Mouse (Mus musculus) forebrain, embryonic 13.5 days (tissue): ENCODE data around the gene Akr1a1. TPM values are rescaled to one million over a fixed set of nuclear protein-coding genes. Genes with fewer than 3 reads are reported as not detected.

Experiments used
- ATAC-seq: fragments of 200-750 bp; cut with Nextera tagmentation; 2 replicates; pipeline ENCODE4 v1.8.0; 2017
- H3K27ac ChIP-seq: fragments of 300-500 bp; sonication (generic); 2 replicates; pipeline ENCODE4 v1.5.1; 2015; ENCODE audit warnings: inconsistent platforms, mild to moderate bottlenecking, moderate library complexity
- H3K27me3 ChIP-seq: fragments of 300-500 bp; sonication (generic); 2 replicates; pipeline ENCODE4 v1.6.1; 2015; ENCODE audit warnings: mild to moderate bottlenecking, inconsistent platforms
- H3K36me3 ChIP-seq: fragments of 300-500 bp; sonication (generic); 2 replicates; pipeline ENCODE4 v1.6.1; 2015; ENCODE audit warnings: mild to moderate bottlenecking, inconsistent platforms; ENCODE audit not compliant: poor library complexity, severe bottlenecking
- H3K4me1 ChIP-seq: fragments of 300-500 bp; sonication (generic); 2 replicates; pipeline ENCODE4 v1.6.1; 2015; ENCODE audit warnings: inconsistent platforms
- H3K4me2 ChIP-seq: fragments of 300-500 bp; sonication (generic); 2 replicates; pipeline ENCODE4 v1.6.1; 2015; ENCODE audit warnings: inconsistent platforms, mild to moderate bottlenecking, moderate library complexity
- H3K4me3 ChIP-seq: fragments of 300-500 bp; sonication (generic); 2 replicates; pipeline ENCODE4 v1.5.1; 2015; ENCODE audit warnings: mild to moderate bottlenecking, inconsistent platforms
- H3K9ac ChIP-seq: fragments of 300-500 bp; sonication (generic); 2 replicates; pipeline ENCODE4 v1.6.1; 2015; ENCODE audit warnings: mild to moderate bottlenecking, inconsistent platforms
- H3K9me3 ChIP-seq: fragments of 300-500 bp; sonication (generic); replicated peaks from 2 replicates; pipeline ENCODE4 v1.6.1; 2016; ENCODE audit warnings: inconsistent platforms
- WGBS: fragments of 180-500 bp; shearing (Covaris S2); methylation state at CpG from one replicate; pipeline ENCODE4 v1.1.7; 2015; 5-methylcytosine and 5-hydroxymethylcytosine counted together
- polyA plus RNA-seq: library from polyadenylated mRNA; unstranded; fragments of >200 nt; fragmentation: Nextera tagmentation; extraction: Ambion mirVana; gene quantifications from 2 replicates; pipeline ENCODE4 v1.2.1, GENCODE M21; 2015

Akr1a1 gene
- polyA plus RNA-seq, 1 experiment from 2014 or later: 657 TPM

DNA sequence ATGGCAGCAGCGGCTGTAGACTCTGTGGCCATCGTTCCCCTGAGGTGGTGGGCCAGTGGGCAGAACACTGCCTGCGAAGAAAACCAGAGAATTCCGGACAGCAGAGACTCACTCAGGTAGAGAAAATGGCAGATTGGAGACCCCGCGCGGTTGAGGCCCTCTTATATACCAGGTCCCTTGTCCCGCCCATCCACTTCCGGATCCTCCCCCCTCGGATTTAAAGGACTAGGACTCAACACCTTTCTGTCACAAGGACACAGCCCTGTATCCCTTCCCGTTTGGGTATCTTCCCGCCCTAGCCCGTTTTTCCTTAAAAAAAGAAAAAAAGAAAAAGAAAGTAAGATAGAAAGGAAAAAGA lies 24.1 kb downstream of the Akr1a1 start:
- ATAC-seq: peak; percentile 94
- Histone ChIP-seq H3K27ac (peak overlapping the region; percentile 98), H3K4me2 (peak overlapping the region; percentile 74), H3K27me3 (no peaks in the 10 kb centered on the region), H3K9ac (peak overlapping the region; percentile 93), H3K36me3 (peaks cover 6% of the 10 kb centered on the region; the same call in 1 of the 2 replicates), H3K9me3 (no peaks in the 10 kb centered on the region), H3K4me1 (peaks cover 31% of the 10 kb centered on the region), H3K4me3 (peak overlapping the region; percentile 99)
- WGBS: under 1% methylated on average over 13 of the region's 13 CpGs

DNA sequence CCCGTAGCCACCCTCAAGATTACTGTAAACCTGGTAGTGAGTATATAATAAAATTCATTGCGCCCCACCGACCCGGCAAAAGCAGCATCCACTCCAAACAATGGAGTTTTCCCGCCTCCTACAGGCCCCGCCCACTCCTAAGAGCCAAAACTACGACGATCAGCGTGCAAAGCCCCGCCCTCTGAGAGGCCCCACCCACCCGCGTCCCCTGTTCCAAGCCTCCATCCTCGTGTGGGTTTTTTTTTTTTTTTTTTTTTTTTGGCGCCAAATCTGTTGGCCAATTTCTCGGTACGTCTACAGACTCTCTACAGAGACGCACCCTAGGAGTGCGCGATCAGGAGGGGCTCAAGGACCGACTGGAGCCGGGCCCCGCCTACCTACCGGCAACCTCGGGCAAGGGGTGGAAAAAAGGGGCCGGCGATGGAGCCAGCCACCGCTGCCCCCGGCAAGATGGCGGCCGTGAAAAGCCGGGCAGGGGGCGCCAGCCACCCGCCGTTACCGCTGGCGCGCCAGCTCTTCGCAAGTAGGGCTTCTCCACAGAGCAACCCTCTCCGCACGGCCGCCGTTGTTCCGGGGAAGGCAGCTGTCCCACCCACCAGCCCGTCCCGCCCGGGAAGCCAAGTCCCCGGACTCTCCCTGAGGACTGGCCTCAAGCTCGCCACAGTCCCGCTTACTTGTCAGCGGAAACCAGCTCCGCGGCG lies 24.7 kb downstream of the Akr1a1 start:
- peak; percentile 84 for ATAC-seq
- Histone ChIP-seq H3K9me3 (no peaks in the 10 kb centered on the region), H3K27ac (peak overlapping the region; percentile 98), H3K36me3 (peaks cover 10% of the 10 kb centered on the region; the same call in 1 of the 2 replicates), H3K4me1 (peaks cover 31% of the 10 kb centered on the region), H3K4me2 (peak overlapping the region; percentile 74), H3K4me3 (peak overlapping the region; percentile 99), H3K27me3 (no peaks in the 10 kb centered on the region), H3K9ac (peak overlapping the region; percentile 93)
- under 1% methylated on average over 49 of the region's 53 CpGs for WGBS

DNA sequence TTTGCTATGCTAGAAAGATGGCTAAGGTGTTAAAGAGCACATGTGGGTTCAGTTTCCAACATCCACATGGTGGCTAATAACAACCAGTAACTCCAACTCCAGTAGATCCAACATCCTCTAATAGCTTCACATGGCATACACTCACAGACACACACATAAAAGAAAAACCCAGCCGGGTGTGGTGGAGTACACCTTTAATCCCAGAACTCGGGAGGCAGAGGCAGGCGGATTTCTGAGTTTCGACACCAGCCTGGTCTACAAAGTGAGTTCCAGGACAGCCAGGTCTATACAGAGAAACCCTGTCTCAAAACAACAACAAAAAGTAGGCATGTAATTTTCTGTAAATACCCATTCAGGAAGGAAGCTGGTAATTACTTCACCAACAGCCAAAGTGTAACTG lies 26.6 kb downstream of the Akr1a1 start:
- Histone ChIP-seq H3K36me3 (peaks cover 28% of the 10 kb centered on the region), H3K9me3 (no peaks in the 10 kb centered on the region), H3K27ac (no peak overlapping the region), H3K4me2 (peak overlapping the region; percentile 74), H3K4me1 (peaks cover 31% of the 10 kb centered on the region), H3K9ac (no peak overlapping the region), H3K27me3 (no peaks in the 10 kb centered on the region), H3K4me3 (peak overlapping the region; percentile 99; the same call in 1 of the 2 replicates)
- WGBS: 94% methylated on average over 4 of the region's 4 CpGs
- ATAC-seq: no peak

DNA sequence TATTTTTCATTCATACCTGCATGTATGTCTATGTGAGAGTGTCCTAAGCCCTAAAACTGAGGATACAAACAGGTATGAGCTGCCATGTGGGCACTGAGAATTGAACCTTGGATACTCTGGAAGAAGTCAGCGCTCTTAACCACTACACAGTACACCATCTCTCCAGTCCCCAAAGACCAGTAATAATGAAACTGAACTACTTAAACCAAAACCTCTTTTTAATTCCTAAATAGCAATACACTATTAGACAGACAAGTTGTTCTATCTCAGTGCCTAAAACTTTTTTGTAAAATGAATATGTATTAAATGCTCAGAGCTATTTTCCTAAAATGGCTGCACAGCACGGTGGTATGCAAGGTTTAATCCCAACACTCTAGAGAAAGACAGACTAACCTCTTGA lies 36.2 kb downstream of the Akr1a1 start:
- H3K9me3 ChIP-seq: no peaks in the 10 kb centered on the region
- WGBS: 95% methylated on average over 2 of the region's 2 CpGs
- no peak overlapping the region for H3K9ac ChIP-seq
- H3K4me2 ChIP-seq: no peak overlapping the region
- ATAC-seq: no peak
- H3K27me3 ChIP-seq: no peaks in the 10 kb centered on the region
- H3K4me1 ChIP-seq: no peaks in the 10 kb centered on the region
- peaks cover 79% of the 10 kb centered on the region for H3K36me3 ChIP-seq
- H3K27ac ChIP-seq: no peak overlapping the region
- no peak overlapping the region for H3K4me3 ChIP-seq

- Histone ChIP-seq H3K9ac (no peak overlapping the region), H3K4me1 (no peaks in the 10 kb centered on the region), H3K9me3 (no peaks in the 10 kb centered on the region), H3K36me3 (peaks cover 78% of the 10 kb centered on the region), H3K27me3 (no peaks in the 10 kb centered on the region), H3K27ac (no peak overlapping the region), H3K4me2 (no peak overlapping the region), H3K4me3 (no peak overlapping the region)
- no peak for ATAC-seq
- 91% methylated on average over 2 of the region's 2 CpGs for WGBS
These were observed 38.9 kb downstream of the Akr1a1 start for GRCm38 (mm10) chr4:116612621-116613020.

DNA sequence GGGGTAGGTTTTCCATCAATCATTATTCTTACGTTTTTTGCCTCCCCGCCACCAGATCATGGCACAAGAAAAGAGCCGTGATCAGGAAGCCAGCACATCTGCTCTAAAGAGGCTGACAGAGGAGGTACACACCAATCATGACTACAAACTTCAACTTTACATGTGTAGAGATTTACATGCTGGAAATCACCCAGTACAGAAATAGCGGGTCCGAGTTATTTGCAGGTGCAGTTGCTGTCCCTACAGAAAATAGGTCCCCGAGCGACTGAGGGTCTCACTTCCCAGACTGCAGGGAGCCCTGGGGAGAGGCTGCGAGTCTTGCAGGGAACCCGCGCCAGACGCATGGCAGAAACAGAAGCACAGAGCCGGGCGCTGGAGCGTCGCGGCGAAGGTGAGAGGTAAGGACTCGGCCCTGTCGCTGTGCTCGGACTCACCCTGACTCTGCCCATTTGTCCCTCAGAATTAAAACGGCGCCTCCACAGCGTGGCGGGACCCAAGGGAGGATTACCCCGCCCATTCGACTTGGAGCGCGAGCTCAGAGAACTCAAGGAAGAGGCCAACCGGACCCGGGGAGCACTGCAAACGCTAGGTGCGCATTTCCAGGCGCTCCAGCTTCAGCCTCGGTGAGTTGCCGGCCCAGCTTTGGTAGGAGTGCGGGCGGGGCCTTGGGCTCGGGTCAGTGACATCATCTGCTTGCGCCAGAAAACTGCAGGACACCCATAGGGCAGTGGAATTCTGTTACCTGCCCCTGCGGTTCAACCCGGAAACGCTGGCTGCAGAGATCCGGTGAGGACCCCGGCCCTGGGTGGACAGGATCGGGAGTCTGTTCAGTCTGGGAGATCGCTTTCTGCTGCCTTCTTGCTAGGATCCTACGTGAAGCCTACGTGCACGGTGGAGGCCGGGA lies 54.2 kb downstream of the Akr1a1 start:
- Histone ChIP-seq H3K9me3 (no peaks in the 10 kb centered on the region), H3K27ac (peak overlapping the region; percentile 46), H3K4me1 (peaks cover 19% of the 10 kb centered on the region), H3K27me3 (no peaks in the 10 kb centered on the region), H3K4me2 (peak overlapping the region; percentile 69), H3K36me3 (peaks cover 57% of the 10 kb centered on the region), H3K9ac (peak overlapping the region; percentile 70), H3K4me3 (peak overlapping the region; percentile 52)
- WGBS: under 1% methylated on average over 50 of the region's 50 CpGs
- ATAC-seq: peak; percentile 94

GRCm38 (mm10) chr4:116596379-116596778 lies 55.1 kb downstream of the Akr1a1 start, which contains the start of gene Ccdc17:
Gene Ccdc17, plus strand, starts transcription at chr4:116596654.
- ATAC-seq: no peak
- Histone ChIP-seq H3K27me3 (no peaks in the 10 kb centered on the region), H3K4me2 (peak within 1 kb of the TSS; percentile 69), H3K9ac (peak within 1 kb of the TSS; percentile 70), H3K9me3 (no peaks in the 10 kb centered on the region), H3K36me3 (peaks cover 57% of the 10 kb centered on the region), H3K27ac (peak within 1 kb of the TSS; percentile 46), H3K4me1 (peaks cover 19% of the 10 kb centered on the region), H3K4me3 (peak within 1 kb of the TSS; percentile 52)
- WGBS: 23% methylated on average over 5 of the region's 5 CpGs

DNA sequence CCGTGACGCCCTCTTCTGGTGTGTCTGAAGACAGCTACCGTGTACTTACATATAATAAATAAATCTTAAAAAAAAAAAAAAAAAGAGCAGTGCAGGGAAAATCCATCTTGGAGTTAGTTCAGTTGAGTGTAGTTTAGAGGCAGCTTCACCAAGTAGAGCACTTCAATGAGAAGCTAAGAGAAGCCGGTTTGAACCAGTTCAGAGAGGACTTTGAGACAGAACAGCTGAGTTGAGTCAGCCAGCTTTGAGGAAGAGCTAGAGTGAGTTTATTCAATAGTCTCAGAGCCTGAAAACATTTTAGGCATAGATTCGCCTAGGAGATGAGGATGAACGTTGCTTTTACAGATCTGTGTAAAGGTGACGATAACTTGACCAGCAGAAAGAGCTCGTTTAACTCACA lies 55.7 kb downstream of the Akr1a1 start:
- Histone ChIP-seq H3K36me3 (peaks cover 57% of the 10 kb centered on the region), H3K4me2 (no peak overlapping the region), H3K27ac (no peak overlapping the region), H3K27me3 (no peaks in the 10 kb centered on the region), H3K4me1 (peaks cover 19% of the 10 kb centered on the region), H3K9me3 (no peaks in the 10 kb centered on the region), H3K9ac (no peak overlapping the region), H3K4me3 (no peak overlapping the region)
- WGBS: 80% methylated on average over 8 of the region's 8 CpGs
- ATAC-seq: no peak

Other genes starting within 250 kb of the Akr1a1 start
- gene Mast2, start 187.5 kb downstream of the Akr1a1 start, polyA plus RNA-seq: 29.8 and 32.4 TPM in 2 replicates
- gene Ipp, start 144.1 kb downstream of the Akr1a1 start, polyA plus RNA-seq: 19.8 and 21.0 TPM in 2 replicates
- gene Tmem69, start 95.7 kb downstream of the Akr1a1 start, polyA plus RNA-seq: 24.5 and 26.7 TPM in 2 replicates
- gene Gpbp1l1, start 94.0 kb downstream of the Akr1a1 start, polyA plus RNA-seq: 24.5 and 25.3 TPM in 2 replicates
- gene Ccdc17, start 55.0 kb downstream of the Akr1a1 start, polyA plus RNA-seq: 2.9 and 4.5 TPM in 2 replicates
- gene Nasp, start 23.7 kb downstream of the Akr1a1 start, polyA plus RNA-seq: 201 and 217 TPM in 2 replicates
- gene Prdx1, start 33.9 kb upstream of the Akr1a1 start, polyA plus RNA-seq: 809 and 818 TPM in 2 replicates
- 31.4 and 34.2 TPM in 2 replicates for gene Mmachc, start 56.7 kb upstream of the Akr1a1 start, polyA plus RNA-seq
- gene Ccdc163, start 56.8 kb upstream of the Akr1a1 start, polyA plus RNA-seq: 26.1 and 27.0 TPM in 2 replicates
- 5.3 and 5.8 TPM in 2 replicates for gene Tesk2, start 69.3 kb upstream of the Akr1a1 start, polyA plus RNA-seq
- gene Toe1, start 156.0 kb upstream of the Akr1a1 start, polyA plus RNA-seq: 31.7 and 32.6 TPM in 2 replicates
- gene Mutyh, start 156.0 kb upstream of the Akr1a1 start, polyA plus RNA-seq: 14.8 and 16.6 TPM in 2 replicates
- 0.85 and 0.94 TPM in 2 replicates for gene Hpdl, start 170.0 kb upstream of the Akr1a1 start, polyA plus RNA-seq
- gene Zswim5, start 225.7 kb upstream of the Akr1a1 start, polyA plus RNA-seq: 12.8 TPM in 2 replicates